Mouse (Mus musculus) adipose tissue, adult 10 weeks (tissue): ENCODE results near the gene Serpinb9f. TPM values are rescaled to one million over a fixed set of nuclear protein-coding genes. Genes with fewer than 3 reads are reported as not detected.

Experiments used
- polyA plus RNA-seq: library from polyadenylated mRNA; stranded (reverse); fragments of 350-450 nt; fragmentation: Illumina TruSeq; extraction: RNeasy Lipid Tissue Mini Kit (QIAGEN cat#74804); gene quantifications from one replicate; pipeline ENCODE4 v1.2.3, GENCODE M21; 2014; ENCODE audit warnings: low read depth, low replicate concordance

Serpinb9f gene
- not detected for polyA plus RNA-seq

GRCm38 (mm10) chr13:33323777-33324176, at the start of gene Serpinb9f:
TSS of gene Serpinb9f (plus strand) at chr13:33324077.

Other genes starting within 250 kb of the Serpinb9f start
- gene Serpinb1b, start 245.5 kb upstream of the Serpinb9f start, polyA plus RNA-seq, result 1.6 TPM
- gene Serpinb9c, start 164.3 kb upstream of the Serpinb9f start, polyA plus RNA-seq, result not detected
- gene Serpinb9d, start 131.1 kb upstream of the Serpinb9f start, polyA plus RNA-seq, result not detected
- gene Serpinb9e, start 74.5 kb upstream of the Serpinb9f start, polyA plus RNA-seq, result not detected
- not detected for gene Gm11397, start 71.7 kb downstream of the Serpinb9f start, polyA plus RNA-seq
- gene Serpinb9g, start 160.7 kb downstream of the Serpinb9f start, polyA plus RNA-seq, result not detected